Mouse (Mus musculus) heart, embryonic 13.5 days (tissue): ENCODE results near the gene F12. TPM values are rescaled to one million over a fixed set of nuclear protein-coding genes. Genes with fewer than 3 reads are reported as not detected.

Experiments used
- ATAC-seq: fragments of 200-750 bp; cut with Nextera tagmentation; 2 replicates; pipeline ENCODE4 v1.8.0; 2017; ENCODE audit warnings: moderate TSS enrichment; ENCODE audit not compliant: insufficient number of reproducible peaks, low FRiP score, low TSS enrichment; ENCODE audit errors: extremely low read depth
- H3K27ac ChIP-seq: fragments of 300-500 bp; sonication (generic); replicated peaks from 2 replicates; pipeline ENCODE4 v1.5.1; 2015; ENCODE audit warnings: moderate library complexity, mild to moderate bottlenecking, inconsistent platforms
- H3K27me3 ChIP-seq: fragments of 300-500 bp; sonication (generic); replicated peaks from 2 replicates; pipeline ENCODE4 v1.6.1; 2015; ENCODE audit warnings: mild to moderate bottlenecking, inconsistent platforms
- H3K36me3 ChIP-seq: fragments of 300-500 bp; sonication (generic); 2 replicates; pipeline ENCODE4 v1.6.1; 2015; ENCODE audit warnings: mild to moderate bottlenecking, inconsistent platforms
- H3K4me1 ChIP-seq: fragments of 300-500 bp; sonication (generic); 2 replicates; pipeline ENCODE4 v1.6.1; 2015; ENCODE audit warnings: inconsistent platforms
- H3K4me2 ChIP-seq: fragments of 300-500 bp; sonication (generic); 2 replicates; pipeline ENCODE4 v1.6.1; 2015; ENCODE audit warnings: inconsistent platforms, mild to moderate bottlenecking, moderate library complexity
- H3K4me3 ChIP-seq: fragments of 300-500 bp; sonication (generic); 2 replicates; pipeline ENCODE4 v1.5.1; 2015; ENCODE audit warnings: moderate library complexity, mild to moderate bottlenecking, inconsistent platforms
- H3K9ac ChIP-seq: fragments of 300-500 bp; sonication (generic); 2 replicates; pipeline ENCODE4 v1.6.1; 2015; ENCODE audit warnings: inconsistent platforms, mild to moderate bottlenecking, moderate library complexity
- H3K9me3 ChIP-seq: fragments of 300-500 bp; sonication (generic); 2 replicates; pipeline ENCODE4 v1.6.1; 2016; ENCODE audit warnings: inconsistent platforms
- WGBS: fragments of 180-500 bp; shearing (Covaris S2); methylation state at CpG from one replicate; pipeline ENCODE4 v1.1.7; 2015; ENCODE audit warnings: mixed read lengths; 5-methylcytosine and 5-hydroxymethylcytosine counted together
- polyA plus RNA-seq: library from polyadenylated mRNA; unstranded; fragments of >200 nt; fragmentation: Nextera tagmentation; extraction: Ambion mirVana; gene quantifications from 2 replicates; pipeline ENCODE4 v1.2.1, GENCODE M21; 2015

Gene F12
- 0.28 and 2.2 TPM in 2 replicates for polyA plus RNA-seq

DNA sequence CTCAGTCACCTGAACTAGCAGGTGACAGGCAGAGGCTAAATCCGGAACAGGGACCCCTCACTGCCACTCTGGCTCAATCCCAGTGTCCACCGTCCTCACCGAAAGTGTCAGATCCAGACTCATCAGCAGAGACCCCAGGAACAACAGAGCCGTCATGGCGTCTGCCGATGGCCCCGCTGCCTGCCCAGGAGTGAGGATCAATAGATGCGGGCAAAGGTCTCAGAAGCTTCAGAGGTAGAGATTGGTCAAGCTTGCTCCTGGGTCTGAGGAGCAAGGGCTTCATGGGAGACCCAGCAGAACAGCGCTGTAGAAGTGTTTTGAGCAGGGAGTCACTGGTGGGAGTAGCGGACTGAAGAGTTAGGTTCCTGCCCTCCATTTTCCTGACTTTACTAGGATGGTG lies at the start of gene F12:
TSS of gene F12 (minus strand) at position 181 of the 400 bp plus-strand sequence.
- H3K9me3 ChIP-seq: peaks cover 4% of the 10 kb centered on the region; the same call in 1 of the 2 replicates
- 84% methylated on average over 10 of the region's 10 CpGs for WGBS
- H3K9ac ChIP-seq: no peak within 1 kb of the TSS

DNA sequence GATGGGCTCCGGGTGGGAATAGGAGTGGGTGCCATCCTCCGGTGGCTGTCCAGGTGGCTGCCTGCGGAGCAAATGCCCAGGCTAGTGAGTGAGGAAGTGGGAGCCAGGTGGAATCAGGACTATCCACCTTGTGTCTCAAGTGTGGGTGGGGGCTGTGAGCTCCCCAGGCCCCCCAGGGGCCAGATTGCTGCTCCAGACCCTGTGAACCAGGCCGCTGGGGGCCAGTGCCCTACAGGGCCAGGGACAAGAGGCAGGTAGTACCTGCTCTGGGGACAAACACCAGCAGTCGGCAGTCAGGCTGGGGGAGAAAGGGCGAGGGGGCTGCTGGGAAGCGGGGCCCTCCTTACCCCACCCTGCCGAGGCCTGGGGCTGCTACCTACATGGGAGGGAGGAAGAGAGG lies 49.7 kb upstream of the F12 start:
- H3K27ac ChIP-seq: no peak overlapping the region
- peaks cover 30% of the 10 kb centered on the region for H3K4me1 ChIP-seq
- peaks cover 67% of the 10 kb centered on the region for H3K36me3 ChIP-seq
- H3K4me2 ChIP-seq: no peak overlapping the region
- no peak overlapping the region for H3K9ac ChIP-seq
- peaks cover 85% of the 10 kb centered on the region for H3K27me3 ChIP-seq
- WGBS: 90% methylated on average over 8 of the region's 8 CpGs
- no peak for ATAC-seq
- no peaks in the 10 kb centered on the region for H3K9me3 ChIP-seq
- no peak overlapping the region for H3K4me3 ChIP-seq

More for the DNA sequence above, at the start of gene F12:
- Histone ChIP-seq H3K4me3 (no peak within 1 kb of the TSS), H3K27me3 (peaks cover 50% of the 10 kb centered on the region), H3K4me1 (no peaks in the 10 kb centered on the region), H3K36me3 (no peaks in the 10 kb centered on the region), H3K4me2 (no peak within 1 kb of the TSS), H3K27ac (no peak within 1 kb of the TSS)
- ATAC-seq: no peak

DNA sequence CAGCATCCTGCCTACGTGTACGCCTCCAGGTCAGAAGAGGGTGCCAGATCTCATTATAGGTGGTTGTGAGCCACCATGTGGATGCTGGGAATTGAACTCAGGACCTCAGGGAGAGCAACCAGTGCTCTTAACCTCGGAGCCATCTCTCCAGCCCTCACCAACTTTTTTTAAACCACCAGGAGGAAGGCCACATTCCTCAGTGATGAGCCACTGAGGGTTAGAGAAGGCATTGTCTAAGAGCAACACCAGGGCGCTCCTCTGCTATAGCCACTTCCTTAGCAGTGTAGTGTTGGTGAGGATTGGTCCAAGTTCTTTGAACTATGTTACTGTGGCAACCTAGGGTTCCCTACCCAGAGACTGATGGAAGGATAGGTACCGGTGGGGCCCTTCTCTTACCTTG lies 49.2 kb upstream of the F12 start:
- peaks cover 86% of the 10 kb centered on the region for H3K27me3 ChIP-seq
- H3K4me3 ChIP-seq: no peak overlapping the region
- no peak overlapping the region for H3K27ac ChIP-seq
- peaks cover 35% of the 10 kb centered on the region for H3K4me1 ChIP-seq
- H3K4me2 ChIP-seq: no peak overlapping the region
- 84% methylated on average over 5 of the region's 5 CpGs for WGBS
- H3K9ac ChIP-seq: no peak overlapping the region
- no peaks in the 10 kb centered on the region for H3K9me3 ChIP-seq
- no peak for ATAC-seq
- H3K36me3 ChIP-seq: peaks cover 62% of the 10 kb centered on the region

DNA sequence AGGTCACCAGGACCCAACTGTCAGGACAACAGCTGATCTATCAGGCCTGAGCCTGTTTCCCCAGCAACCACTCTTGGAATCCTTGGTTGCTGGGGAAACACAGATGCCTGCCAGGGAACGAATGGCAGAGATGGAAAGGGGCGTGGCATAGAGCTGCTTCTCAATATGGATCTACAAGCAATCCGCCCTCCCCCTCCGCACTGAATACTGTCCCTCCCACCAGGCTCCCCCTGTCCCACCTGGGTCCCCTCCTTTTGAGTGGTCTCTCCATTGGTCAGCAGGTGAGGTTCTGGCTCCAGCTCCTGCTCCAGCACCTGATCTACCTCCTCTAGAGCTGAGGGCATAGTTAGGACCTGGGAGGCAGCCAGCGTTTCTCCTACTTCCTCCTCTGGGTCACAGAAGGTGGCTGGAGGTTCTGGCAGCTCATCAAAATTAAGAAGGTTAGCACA lies 48.1 kb upstream of the F12 start:
- H3K9me3 ChIP-seq: no peaks in the 10 kb centered on the region
- WGBS: 50% methylated on average over 5 of the region's 5 CpGs
- peaks cover 36% of the 10 kb centered on the region for H3K4me1 ChIP-seq
- ATAC-seq: no peak
- H3K4me2 ChIP-seq: no peak overlapping the region
- no peak overlapping the region for H3K9ac ChIP-seq
- H3K36me3 ChIP-seq: peaks cover 51% of the 10 kb centered on the region
- H3K4me3 ChIP-seq: no peak overlapping the region
- H3K27ac ChIP-seq: no peak overlapping the region
- H3K27me3 ChIP-seq: peaks cover 87% of the 10 kb centered on the region

DNA sequence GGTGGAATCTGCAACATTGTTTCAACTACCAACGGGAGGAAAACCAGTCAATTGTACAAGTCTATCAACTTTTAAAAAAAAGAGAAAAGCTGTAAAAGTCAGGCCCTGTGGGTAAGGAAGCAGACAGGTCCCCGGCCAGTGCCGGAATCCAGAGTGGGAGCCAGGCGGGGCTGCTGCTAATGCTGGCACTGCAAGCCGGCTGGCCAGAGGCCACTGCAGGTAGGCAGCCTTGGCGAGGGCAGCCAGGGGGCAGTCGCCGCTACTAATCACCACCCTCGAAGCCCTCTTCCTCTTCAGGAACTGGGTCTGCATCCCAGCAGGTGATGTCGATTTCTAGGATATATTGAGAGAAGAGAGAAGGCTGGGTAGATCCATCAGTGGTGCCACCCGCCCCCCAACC lies 47.4 kb upstream of the F12 start:
- ATAC-seq: no peak
- Histone ChIP-seq H3K9me3 (no peaks in the 10 kb centered on the region), H3K36me3 (peaks cover 44% of the 10 kb centered on the region), H3K27me3 (peaks cover 86% of the 10 kb centered on the region), H3K4me2 (no peak overlapping the region), H3K27ac (no peak overlapping the region), H3K9ac (no peak overlapping the region), H3K4me1 (peaks cover 35% of the 10 kb centered on the region), H3K4me3 (no peak overlapping the region)
- 74% methylated on average over 11 of the region's 11 CpGs for WGBS

DNA sequence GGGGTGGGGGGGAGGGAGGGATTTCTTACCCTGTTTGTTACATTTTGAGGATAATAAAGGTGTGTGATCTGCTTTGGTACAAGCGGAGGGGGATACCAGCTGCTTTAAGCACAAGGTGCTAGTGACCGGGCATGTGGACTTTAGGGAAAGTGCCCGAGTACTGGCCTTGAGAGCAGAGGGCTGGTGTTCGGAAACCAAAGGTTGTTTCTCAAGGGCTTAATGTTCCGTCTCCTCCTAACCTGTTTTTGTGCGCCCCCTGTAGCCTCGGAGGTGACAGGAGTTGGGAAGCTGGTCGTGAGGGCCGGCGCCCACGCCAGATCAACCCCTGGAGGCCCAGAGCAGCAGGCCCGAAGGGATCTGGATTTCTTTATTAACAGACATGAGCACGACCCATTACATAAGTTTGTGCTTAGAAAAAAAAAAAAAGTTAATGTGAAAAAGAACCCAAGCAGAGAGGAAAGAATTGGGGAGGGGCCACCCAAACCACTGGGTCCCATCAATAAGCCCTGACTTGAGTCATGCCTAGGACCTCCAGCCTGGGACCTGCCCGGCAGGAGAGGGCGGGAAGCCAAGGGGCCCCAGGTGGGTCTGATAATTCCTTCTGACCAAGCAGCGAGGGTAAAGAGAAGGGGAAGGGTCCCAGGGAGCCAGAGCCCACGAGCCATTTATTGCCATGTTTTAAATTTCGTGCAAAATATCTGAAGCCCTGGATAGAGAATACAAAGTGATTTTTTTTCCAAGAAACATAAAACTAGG lies 46.7 kb upstream of the F12 start:
- Histone ChIP-seq H3K9me3 (no peaks in the 10 kb centered on the region), H3K36me3 (peaks cover 44% of the 10 kb centered on the region), H3K27me3 (peaks cover 89% of the 10 kb centered on the region), H3K9ac (peak overlapping the region; percentile 79), H3K4me1 (peaks cover 32% of the 10 kb centered on the region), H3K27ac (peak overlapping the region; percentile 33), H3K4me2 (peak overlapping the region; percentile 88), H3K4me3 (peak overlapping the region; percentile 60)
- 23% methylated on average over 18 of the region's 18 CpGs for WGBS
- no peak for ATAC-seq

DNA sequence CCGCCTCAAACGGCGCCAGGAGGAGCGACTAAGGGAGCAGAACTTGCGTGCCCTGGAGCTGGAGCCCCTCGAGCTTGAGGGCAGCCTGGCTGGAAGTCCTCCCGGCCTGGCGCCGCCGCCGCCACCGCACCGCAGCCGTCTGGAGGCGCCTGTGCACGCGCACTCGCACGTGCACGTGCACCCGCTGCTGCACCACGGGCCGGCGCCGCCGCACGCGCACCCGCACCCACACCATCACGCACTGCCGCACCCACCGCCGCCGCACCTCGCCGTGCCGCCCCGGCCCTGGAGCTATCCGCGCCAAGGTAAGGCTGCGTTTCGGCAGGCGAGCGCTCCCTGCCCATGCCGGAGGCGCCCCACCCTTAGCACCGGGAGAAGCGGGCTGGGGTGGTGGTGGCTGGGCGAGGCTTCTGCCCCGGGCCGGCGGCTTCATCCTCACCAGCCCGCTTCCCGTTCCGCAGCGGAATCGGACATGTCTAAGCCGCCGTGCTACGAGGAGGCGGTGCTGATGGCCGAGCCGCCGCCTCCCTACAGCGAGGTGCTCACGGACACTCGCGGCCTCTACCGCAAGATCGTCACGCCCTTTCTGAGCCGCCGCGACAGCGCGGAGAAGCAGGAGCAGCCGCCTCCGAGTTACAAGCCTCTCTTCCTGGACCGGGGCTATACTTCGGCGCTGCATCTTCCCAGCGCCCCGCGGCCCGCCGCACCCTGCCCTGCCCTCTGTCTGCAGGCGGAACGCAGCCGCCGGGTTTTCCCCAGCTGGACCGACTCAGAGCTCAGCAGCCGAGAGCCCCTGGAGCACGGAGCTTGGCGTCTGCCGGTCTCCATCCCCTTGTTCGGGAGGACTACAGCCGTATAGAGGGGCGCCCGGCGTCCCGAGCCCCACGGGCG lies 45.8 kb upstream of the F12 start:
- H3K9ac ChIP-seq: peak overlapping the region; percentile 79
- H3K36me3 ChIP-seq: peaks cover 39% of the 10 kb centered on the region
- under 1% methylated on average over 103 of the region's 103 CpGs for WGBS
- no peaks in the 10 kb centered on the region for H3K9me3 ChIP-seq
- peak; percentile 28 for ATAC-seq
- peak overlapping the region; percentile 88 for H3K4me2 ChIP-seq
- peaks cover 32% of the 10 kb centered on the region for H3K4me1 ChIP-seq
- peaks cover 96% of the 10 kb centered on the region for H3K27me3 ChIP-seq
- peak overlapping the region; percentile 60 for H3K4me3 ChIP-seq
- H3K27ac ChIP-seq: peak overlapping the region; percentile 39

DNA sequence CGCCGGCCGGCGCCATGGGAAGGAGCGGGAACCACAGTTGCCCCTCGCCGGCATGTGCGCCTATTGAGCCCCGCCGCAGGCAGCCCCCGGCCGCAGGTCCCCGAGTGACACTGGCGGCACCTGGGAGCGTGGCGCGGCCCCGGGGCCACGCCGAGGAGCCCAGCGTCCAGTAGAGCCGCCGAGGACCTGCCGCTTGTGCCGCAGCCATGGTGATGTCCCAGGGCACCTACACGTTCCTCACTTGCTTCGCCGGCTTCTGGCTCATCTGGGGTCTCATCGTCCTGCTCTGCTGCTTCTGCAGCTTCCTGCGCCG lies 45.2 kb upstream of the F12 start:
- peaks cover 96% of the 10 kb centered on the region for H3K27me3 ChIP-seq
- peak overlapping the region; percentile 39 for H3K27ac ChIP-seq
- ATAC-seq: peak; percentile 3; the same call in 1 of the 2 replicates

DNA sequence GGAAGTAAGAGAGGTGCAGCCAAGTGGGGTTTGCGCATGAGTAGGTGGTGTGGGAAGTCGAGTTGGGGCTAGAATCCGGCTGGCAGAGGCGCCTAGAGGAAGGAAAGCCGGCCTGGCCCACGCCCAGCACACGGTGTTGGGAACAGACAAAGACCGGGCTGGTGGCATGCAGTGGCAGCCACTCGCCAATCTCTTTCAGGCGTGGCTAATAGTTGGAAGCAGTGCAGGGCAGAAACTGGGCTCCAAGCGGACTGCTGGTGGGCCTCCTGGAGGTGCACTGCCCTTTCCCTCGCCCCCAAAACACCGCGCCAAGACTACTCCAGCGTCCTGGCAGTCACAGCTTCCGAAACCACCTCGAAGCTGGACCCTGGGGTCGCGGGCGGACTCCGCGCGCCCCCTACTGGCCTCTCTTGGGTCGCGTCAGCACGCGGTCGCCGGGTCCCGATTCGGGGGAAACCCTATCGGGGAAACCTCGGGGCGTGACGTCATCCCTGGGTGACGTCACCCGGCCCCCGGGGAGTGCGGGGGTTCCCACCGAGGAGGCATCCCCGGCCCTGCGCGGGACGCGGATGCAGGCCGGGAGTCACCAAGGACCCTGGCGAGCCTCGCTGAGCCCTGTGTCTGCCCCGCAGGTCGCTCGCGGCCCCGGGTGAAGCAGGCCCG lies 44.7 kb upstream of the F12 start:
- peak overlapping the region; percentile 79 for H3K9ac ChIP-seq
- peak overlapping the region; percentile 60 for H3K4me3 ChIP-seq
- H3K4me1 ChIP-seq: peaks cover 32% of the 10 kb centered on the region
- ATAC-seq: peak; percentile 55
- H3K9me3 ChIP-seq: no peaks in the 10 kb centered on the region
- peaks cover 28% of the 10 kb centered on the region for H3K36me3 ChIP-seq
- 1% methylated on average over 52 of the region's 54 CpGs for WGBS
- peak overlapping the region; percentile 88 for H3K4me2 ChIP-seq
- H3K27me3 ChIP-seq: peaks cover 96% of the 10 kb centered on the region
- peak overlapping the region; percentile 39 for H3K27ac ChIP-seq

More for the DNA sequence above, 45.2 kb upstream of the F12 start:
- Histone ChIP-seq H3K36me3 (peaks cover 33% of the 10 kb centered on the region), H3K9ac (peak overlapping the region; percentile 79), H3K4me3 (peak overlapping the region; percentile 60), H3K4me1 (peaks cover 32% of the 10 kb centered on the region), H3K9me3 (no peaks in the 10 kb centered on the region), H3K4me2 (peak overlapping the region; percentile 88)
- WGBS: under 1% methylated on average over 31 of the region's 31 CpGs

DNA sequence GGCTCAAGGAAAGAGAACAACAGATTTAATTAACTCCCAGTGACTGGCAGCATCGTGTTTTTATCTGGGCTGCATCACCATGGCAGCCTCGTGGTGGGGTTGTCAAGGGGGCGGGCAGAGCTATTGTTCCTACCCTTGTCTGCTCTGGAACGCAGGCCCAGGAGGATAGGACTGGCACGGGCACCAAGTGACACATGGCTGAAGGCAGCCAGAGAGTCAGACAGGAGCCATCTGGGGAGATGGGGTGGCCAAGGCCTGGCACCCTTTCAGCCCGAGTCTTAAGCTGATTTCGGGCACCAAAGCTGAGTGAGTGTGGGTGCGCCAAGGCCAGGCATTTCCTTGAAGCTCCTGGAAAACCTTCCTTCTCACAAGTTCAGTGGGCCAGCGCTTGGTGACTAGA lies 43.8 kb upstream of the F12 start:
- H3K36me3 ChIP-seq: peaks cover 19% of the 10 kb centered on the region
- H3K9me3 ChIP-seq: no peaks in the 10 kb centered on the region
- H3K27ac ChIP-seq: no peak overlapping the region
- H3K4me3 ChIP-seq: no peak overlapping the region
- no peak for ATAC-seq
- H3K9ac ChIP-seq: no peak overlapping the region
- H3K27me3 ChIP-seq: peaks cover 96% of the 10 kb centered on the region
- H3K4me2 ChIP-seq: no peak overlapping the region
- WGBS: 68% methylated on average over 9 of the region's 9 CpGs
- H3K4me1 ChIP-seq: peaks cover 33% of the 10 kb centered on the region
